Mouse (Mus musculus) forebrain, embryonic 13.5 days (tissue): ENCODE data around the gene Fam187b. TPM values are rescaled to one million over a fixed set of nuclear protein-coding genes. Genes with fewer than 3 reads are reported as not detected.

Experiments
- ATAC-seq: fragments of 200-750 bp; cut with Nextera tagmentation; 2 replicates; pipeline ENCODE4 v1.8.0; 2017
- H3K27ac ChIP-seq: fragments of 300-500 bp; sonication (generic); 2 replicates; pipeline ENCODE4 v1.5.1; 2015; ENCODE audit warnings: inconsistent platforms, mild to moderate bottlenecking, moderate library complexity
- H3K27me3 ChIP-seq: fragments of 300-500 bp; sonication (generic); 2 replicates; pipeline ENCODE4 v1.6.1; 2015; ENCODE audit warnings: mild to moderate bottlenecking, inconsistent platforms
- H3K36me3 ChIP-seq: fragments of 300-500 bp; sonication (generic); 2 replicates; pipeline ENCODE4 v1.6.1; 2015; ENCODE audit warnings: mild to moderate bottlenecking, inconsistent platforms; ENCODE audit not compliant: poor library complexity, severe bottlenecking
- H3K4me1 ChIP-seq: fragments of 300-500 bp; sonication (generic); 2 replicates; pipeline ENCODE4 v1.6.1; 2015; ENCODE audit warnings: inconsistent platforms
- H3K4me2 ChIP-seq: fragments of 300-500 bp; sonication (generic); 2 replicates; pipeline ENCODE4 v1.6.1; 2015; ENCODE audit warnings: inconsistent platforms, mild to moderate bottlenecking, moderate library complexity
- H3K4me3 ChIP-seq: fragments of 300-500 bp; sonication (generic); 2 replicates; pipeline ENCODE4 v1.5.1; 2015; ENCODE audit warnings: mild to moderate bottlenecking, inconsistent platforms
- H3K9ac ChIP-seq: fragments of 300-500 bp; sonication (generic); 2 replicates; pipeline ENCODE4 v1.6.1; 2015; ENCODE audit warnings: mild to moderate bottlenecking, inconsistent platforms
- H3K9me3 ChIP-seq: fragments of 300-500 bp; sonication (generic); replicated peaks from 2 replicates; pipeline ENCODE4 v1.6.1; 2016; ENCODE audit warnings: inconsistent platforms
- WGBS: fragments of 180-500 bp; shearing (Covaris S2); methylation state at CpG from one replicate; pipeline ENCODE4 v1.1.7; 2015; 5-methylcytosine and 5-hydroxymethylcytosine counted together
- polyA plus RNA-seq: library from polyadenylated mRNA; unstranded; fragments of >200 nt; fragmentation: Nextera tagmentation; extraction: Ambion mirVana; gene quantifications from 2 replicates; pipeline ENCODE4 v1.2.1, GENCODE M21; 2015

Fam187b gene
- polyA plus RNA-seq, 1 experiment from 2014 or later: 0.58 TPM

DNA sequence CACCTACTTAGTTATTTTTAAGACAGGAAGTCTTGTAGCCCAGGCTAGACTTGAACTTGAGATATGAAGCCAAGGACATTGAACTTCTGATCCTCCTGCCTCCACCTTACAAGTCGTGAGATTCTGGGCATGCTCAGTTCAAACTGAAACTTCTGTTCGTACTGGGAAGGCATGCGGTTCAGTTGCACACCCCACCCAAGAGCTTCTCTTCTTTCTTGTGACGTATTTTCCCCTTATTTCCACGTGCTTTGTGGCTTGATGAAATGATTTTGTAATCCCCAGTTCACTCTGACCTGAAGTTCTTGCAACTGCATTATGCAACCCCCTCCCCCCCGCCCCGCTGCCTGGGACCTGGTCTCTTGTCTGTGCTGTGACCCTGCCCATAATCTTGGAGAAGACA is 58.1 kb downstream of the Fam187b start:
- Histone ChIP-seq H3K9me3 (no peaks in the 10 kb centered on the region), H3K9ac (no peak overlapping the region), H3K4me2 (no peak overlapping the region), H3K4me1 (no peaks in the 10 kb centered on the region), H3K27ac (no peak overlapping the region), H3K36me3 (no peaks in the 10 kb centered on the region), H3K27me3 (no peaks in the 10 kb centered on the region), H3K4me3 (no peak overlapping the region)
- 90% methylated on average over 7 of the region's 7 CpGs for WGBS
- ATAC-seq: no peak

GRCm38 (mm10) chr7:31033409-31034165 is 60.0 kb downstream of the Fam187b start:
- H3K4me3 ChIP-seq: no peak overlapping the region
- no peak overlapping the region for H3K27ac ChIP-seq
- H3K4me2 ChIP-seq: no peak overlapping the region
- WGBS: 74% methylated on average over 9 of the region's 9 CpGs
- no peak overlapping the region for H3K9ac ChIP-seq
- H3K9me3 ChIP-seq: no peaks in the 10 kb centered on the region
- no peaks in the 10 kb centered on the region for H3K36me3 ChIP-seq
- H3K27me3 ChIP-seq: no peaks in the 10 kb centered on the region
- ATAC-seq: no peak
- H3K4me1 ChIP-seq: no peaks in the 10 kb centered on the region

- H3K27me3 ChIP-seq: peaks cover 5% of the 10 kb centered on the region; the same call in 1 of the 2 replicates
- H3K36me3 ChIP-seq: no peaks in the 10 kb centered on the region
- WGBS: 58% methylated on average over 11 of the region's 11 CpGs
- H3K27ac ChIP-seq: no peak overlapping the region
- no peaks in the 10 kb centered on the region for H3K4me1 ChIP-seq
- ATAC-seq: no peak
- no peak overlapping the region for H3K4me2 ChIP-seq
- H3K4me3 ChIP-seq: no peak overlapping the region
- no peaks in the 10 kb centered on the region for H3K9me3 ChIP-seq
- H3K9ac ChIP-seq: no peak overlapping the region
Measured at GRCm38 (mm10) chr7:31034789-31035188, 61.2 kb downstream of the Fam187b start.

DNA sequence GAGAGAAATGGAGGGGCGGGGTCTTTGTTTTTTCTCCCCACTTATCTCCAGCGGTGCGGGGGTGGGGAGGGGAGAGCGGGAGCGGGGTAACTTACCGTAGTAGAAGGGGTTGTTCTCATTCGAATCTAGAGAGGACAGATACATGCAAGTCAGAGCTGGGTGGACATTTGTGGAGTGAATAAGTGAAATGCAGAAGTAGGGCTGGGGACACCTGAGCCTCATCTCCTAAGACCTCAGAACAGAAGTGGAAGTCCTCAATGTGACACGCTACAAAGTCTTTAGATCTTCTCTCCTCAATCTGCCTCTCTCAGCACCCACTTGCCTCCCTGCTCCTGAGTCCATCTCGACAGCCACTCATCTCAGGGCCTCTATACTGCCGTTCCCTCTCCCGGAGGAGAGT is 61.7 kb downstream of the Fam187b start:
- Histone ChIP-seq H3K9ac (no peak overlapping the region), H3K9me3 (no peaks in the 10 kb centered on the region), H3K36me3 (no peaks in the 10 kb centered on the region), H3K27me3 (peaks cover 10% of the 10 kb centered on the region), H3K4me1 (no peaks in the 10 kb centered on the region), H3K4me3 (no peak overlapping the region), H3K27ac (no peak overlapping the region), H3K4me2 (no peak overlapping the region)
- WGBS: 83% methylated on average over 11 of the region's 11 CpGs
- ATAC-seq: no peak

- Histone ChIP-seq H3K4me1 (peaks cover 2% of the 10 kb centered on the region; the same call in 1 of the 2 replicates), H3K4me3 (no peak overlapping the region), H3K27me3 (peaks cover 26% of the 10 kb centered on the region), H3K27ac (no peak overlapping the region), H3K9me3 (no peaks in the 10 kb centered on the region), H3K9ac (no peak overlapping the region), H3K36me3 (no peaks in the 10 kb centered on the region), H3K4me2 (no peak overlapping the region)
- 87% methylated on average over 7 of the region's 7 CpGs for WGBS
- no peak for ATAC-seq
Measured at GRCm38 (mm10) chr7:31036917-31037316, 63.3 kb downstream of the Fam187b start.

- H3K4me1 ChIP-seq: peaks cover 6% of the 10 kb centered on the region; the same call in 1 of the 2 replicates
- H3K9me3 ChIP-seq: no peaks in the 10 kb centered on the region
- no peak overlapping the region for H3K27ac ChIP-seq
- WGBS: 66% methylated on average over 2 of the region's 2 CpGs
- no peaks in the 10 kb centered on the region for H3K36me3 ChIP-seq
- no peak for ATAC-seq
- no peak overlapping the region for H3K4me3 ChIP-seq
- H3K27me3 ChIP-seq: peaks cover 34% of the 10 kb centered on the region
- no peak overlapping the region for H3K4me2 ChIP-seq
- H3K9ac ChIP-seq: no peak overlapping the region
Measured at GRCm38 (mm10) chr7:31037675-31038074, 64.1 kb downstream of the Fam187b start.

- Histone ChIP-seq H3K4me2 (no peak overlapping the region), H3K36me3 (no peaks in the 10 kb centered on the region), H3K9me3 (no peaks in the 10 kb centered on the region), H3K4me3 (no peak overlapping the region), H3K9ac (no peak overlapping the region), H3K27ac (no peak overlapping the region), H3K27me3 (peaks cover 46% of the 10 kb centered on the region), H3K4me1 (peaks cover 6% of the 10 kb centered on the region; the same call in 1 of the 2 replicates)
- WGBS: 85% methylated on average over 4 of the region's 4 CpGs
- no peak for ATAC-seq
Measured at GRCm38 (mm10) chr7:31039011-31039410, 65.4 kb downstream of the Fam187b start.

Other genes starting within 250 kb of the Fam187b start
- gene Tmem147, start 244.2 kb upstream of the Fam187b start, polyA plus RNA-seq: 182 and 188 TPM in 2 replicates
- gene Gapdhs, start 230.1 kb upstream of the Fam187b start, polyA plus RNA-seq: 0.93 and 1.0 TPM in 2 replicates
- 1.5 and 1.9 TPM in 2 replicates for gene Sbsn, start 222.3 kb upstream of the Fam187b start, polyA plus RNA-seq
- gene Dmkn, start 210.0 kb upstream of the Fam187b start, polyA plus RNA-seq: 0.68 TPM in 1 of 2 replicates, not detected in the other
- not detected in 2 replicates for gene Krtdap, start 185.9 kb upstream of the Fam187b start, polyA plus RNA-seq
- 0.09 TPM in 1 of 2 replicates, not detected in the other for gene Ffar2, start 150.0 kb upstream of the Fam187b start, polyA plus RNA-seq
- not detected in 2 replicates for gene Ffar3, start 117.6 kb upstream of the Fam187b start, polyA plus RNA-seq
- not detected in 2 replicates for gene Ffar1, start 112.2 kb upstream of the Fam187b start, polyA plus RNA-seq
- not detected in 2 replicates for gene Cd22, start 93.4 kb upstream of the Fam187b start, polyA plus RNA-seq
- gene Mag, start 58.9 kb upstream of the Fam187b start, polyA plus RNA-seq: 0.58 and 0.64 TPM in 2 replicates
- gene Hamp2, start 49.1 kb upstream of the Fam187b start, polyA plus RNA-seq: not detected in 2 replicates
- gene Hamp, start 29.8 kb upstream of the Fam187b start, polyA plus RNA-seq: not detected in 2 replicates
- gene Usf2, start 17.0 kb upstream of the Fam187b start, polyA plus RNA-seq: 23.9 and 24.4 TPM in 2 replicates
- gene Lsr, start 326 bp upstream of the Fam187b start, polyA plus RNA-seq: 17.8 and 22.2 TPM in 2 replicates
- 11.5 and 12.2 TPM in 2 replicates for gene Fxyd5, start 68.7 kb downstream of the Fam187b start, polyA plus RNA-seq
- gene Fxyd7, start 77.7 kb downstream of the Fam187b start, polyA plus RNA-seq: 19.8 and 33.0 TPM in 2 replicates
- gene Fxyd1, start 83.4 kb downstream of the Fam187b start, polyA plus RNA-seq: 2.5 and 3.9 TPM in 2 replicates
- 0.19 and 0.26 TPM in 2 replicates for gene Lgi4, start 85.6 kb downstream of the Fam187b start, polyA plus RNA-seq
- 0.08 TPM in 1 of 2 replicates, not detected in the other for gene Fxyd3, start 102.9 kb downstream of the Fam187b start, polyA plus RNA-seq
- not detected in 2 replicates for gene Hpn, start 141.5 kb downstream of the Fam187b start, polyA plus RNA-seq
- 1.1 and 1.3 TPM in 2 replicates for gene Scn1b, start 153.2 kb downstream of the Fam187b start, polyA plus RNA-seq
- gene Gramd1a, start 182.1 kb downstream of the Fam187b start, polyA plus RNA-seq: 171 and 189 TPM in 2 replicates